Mouse (Mus musculus) activated CD4-positive, CD25-positive, alpha-beta regulatory T cell, adult 4 months (primary cell): ENCODE measurements around the gene Trappc11. TPM values are rescaled to one million over a fixed set of nuclear protein-coding genes. Genes with fewer than 3 reads are reported as not detected.

ENCODE experiments used
- ATAC-seq: one replicate; pipeline ENCODE4 v1.8.0; 2017
- polyA plus RNA-seq, 2 experiments: library from polyadenylated mRNA; unstranded; fragments of 100-300 nt; shearing (Covaris generic); gene quantifications; one replicate each; pipeline ENCODE4 v1.2.1; 2017

Gene Trappc11
- polyA plus RNA-seq = 10 to 100 TPM; 17.2 to 21.3 TPM

- peak; percentile 99 for ATAC-seq
Observed at GRCm38 (mm10) chr8:47533344-47534125, at the start of gene Trappc11, which contains the start of gene Rwdd4a. Trappc11 (minus strand) TSS chr8:47533470. Rwdd4a (plus strand) TSS chr8:47533664.

DNA sequence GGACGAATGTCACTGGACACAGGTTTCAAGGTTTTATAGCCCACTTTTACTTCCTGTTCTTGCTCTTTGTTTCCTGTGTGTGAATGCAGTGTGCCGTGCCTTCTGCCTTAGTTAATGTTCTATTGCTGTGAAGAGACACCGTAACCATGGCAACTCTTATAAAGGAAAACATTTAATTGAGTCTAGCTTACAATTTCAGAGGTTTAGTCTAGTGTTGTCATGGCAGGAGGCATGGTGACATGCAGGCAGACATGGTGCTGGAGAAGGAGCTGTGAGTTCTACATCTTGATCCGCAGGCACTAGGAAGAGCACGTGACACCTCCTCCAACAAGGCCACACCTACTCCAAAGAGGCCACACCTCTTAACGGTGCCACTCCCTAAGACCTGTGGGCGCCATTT lies 48.2 kb upstream of the Trappc11 start:
- no peak for ATAC-seq

GRCm38 (mm10) chr8:47573482-47573881 lies 40.2 kb upstream of the Trappc11 start:
- ATAC-seq = no peak

DNA sequence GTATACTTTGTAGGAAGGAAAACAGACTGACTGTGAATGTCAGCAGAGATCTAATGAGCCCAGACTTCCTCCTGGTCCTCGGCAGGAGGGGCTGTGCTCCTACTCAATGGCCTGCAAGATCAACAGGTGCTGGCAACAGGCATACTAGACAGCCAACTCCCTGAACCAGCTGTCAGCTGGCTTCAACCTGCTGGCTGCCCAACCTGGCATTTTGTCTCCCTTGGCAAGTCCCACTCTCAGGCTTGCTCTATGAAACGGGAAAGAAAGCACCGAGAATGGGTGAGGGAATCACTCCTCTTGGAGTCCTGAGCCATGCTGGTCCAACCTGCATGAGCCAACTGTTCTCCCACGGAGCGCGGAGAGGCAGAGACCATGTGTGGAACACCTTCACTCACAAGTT lies 36.9 kb upstream of the Trappc11 start:
- no peak for ATAC-seq

- ATAC-seq = no peak
Observed at GRCm38 (mm10) chr8:47568098-47568497, 34.8 kb upstream of the Trappc11 start.

DNA sequence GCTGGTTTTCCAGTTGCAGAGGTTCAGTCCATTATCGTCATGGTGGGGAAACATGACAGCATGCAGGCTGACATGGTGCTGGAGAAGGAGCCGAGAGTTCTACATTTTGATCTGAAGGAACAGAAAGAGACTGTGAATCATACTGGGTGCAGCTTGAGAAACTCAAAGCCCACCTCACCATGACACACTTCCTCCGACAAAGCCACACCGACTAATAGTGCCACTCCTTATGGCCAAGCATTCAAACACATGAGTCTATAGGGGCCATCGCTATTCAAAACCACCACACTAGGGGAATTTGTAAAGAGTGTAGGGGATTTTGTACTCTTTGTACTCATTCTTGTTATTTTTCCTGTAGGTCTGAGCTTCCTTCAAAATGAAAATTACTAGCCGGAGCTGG lies 33.3 kb upstream of the Trappc11 start:
- ATAC-seq = no peak

DNA sequence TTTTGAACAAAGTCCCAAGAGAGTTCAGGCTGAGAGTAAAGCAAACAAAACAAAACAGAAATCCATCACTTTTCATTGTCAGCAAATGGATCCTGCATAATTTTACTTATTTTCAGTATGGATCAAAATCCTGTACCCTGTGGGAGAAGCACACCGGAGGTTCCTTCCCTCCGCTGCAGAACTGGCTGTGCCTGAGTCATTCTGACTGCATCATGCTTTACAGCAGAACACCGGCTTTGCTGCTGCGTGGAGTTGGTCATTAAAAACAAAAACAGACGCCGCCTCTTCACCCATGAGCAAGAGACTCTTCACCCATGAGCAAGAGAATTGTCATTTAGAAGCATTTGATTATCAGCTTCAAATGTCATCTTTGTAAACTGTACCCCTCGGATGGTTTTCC lies 27.5 kb upstream of the Trappc11 start:
- no peak for ATAC-seq

DNA sequence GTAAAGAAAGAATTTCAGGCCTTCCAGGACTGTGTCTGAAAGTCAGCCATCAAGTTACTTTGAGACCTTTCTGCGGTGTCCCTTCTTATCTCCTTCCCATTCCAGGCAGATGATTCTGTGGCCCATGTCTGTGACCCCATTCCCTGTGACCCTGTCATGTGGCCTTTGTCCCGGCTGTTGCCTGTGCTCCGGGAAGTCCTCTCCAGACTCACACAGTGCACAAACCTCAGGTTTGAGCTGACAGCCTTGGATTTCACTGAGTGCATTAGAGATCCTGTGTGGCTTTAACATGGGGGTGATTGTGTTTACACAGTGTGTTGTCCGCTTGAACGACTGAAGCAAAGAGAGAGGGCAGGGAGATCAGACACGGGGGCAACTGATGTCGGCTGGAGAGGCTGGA lies 25.0 kb upstream of the Trappc11 start:
- no peak for ATAC-seq

GRCm38 (mm10) chr8:47556446-47556845 lies 23.2 kb upstream of the Trappc11 start:
- ATAC-seq = no peak

DNA sequence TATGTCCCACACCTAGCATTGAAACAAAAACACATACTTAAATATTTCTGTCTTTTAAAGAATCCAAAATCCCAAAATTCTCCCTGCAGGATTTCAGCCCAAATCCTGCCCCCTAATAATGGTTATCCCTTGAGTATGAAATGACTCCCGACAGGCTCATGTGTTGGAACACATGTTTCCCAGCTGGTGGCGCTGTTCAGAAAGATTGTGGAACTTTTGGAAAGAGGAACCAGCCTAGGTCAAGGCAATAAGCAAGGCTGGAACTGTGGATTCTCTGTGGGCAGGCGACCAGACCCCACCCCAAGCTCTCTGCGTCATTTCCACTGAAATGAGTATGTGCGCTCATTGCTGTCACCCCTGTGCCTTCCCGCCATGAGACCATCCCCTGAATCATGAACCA lies 20.3 kb upstream of the Trappc11 start:
- ATAC-seq = no peak

- ATAC-seq = no peak
Observed at GRCm38 (mm10) chr8:47547102-47547501, 13.8 kb upstream of the Trappc11 start.

- no peak for ATAC-seq
Observed at GRCm38 (mm10) chr8:47544094-47544493, 10.8 kb upstream of the Trappc11 start.

DNA sequence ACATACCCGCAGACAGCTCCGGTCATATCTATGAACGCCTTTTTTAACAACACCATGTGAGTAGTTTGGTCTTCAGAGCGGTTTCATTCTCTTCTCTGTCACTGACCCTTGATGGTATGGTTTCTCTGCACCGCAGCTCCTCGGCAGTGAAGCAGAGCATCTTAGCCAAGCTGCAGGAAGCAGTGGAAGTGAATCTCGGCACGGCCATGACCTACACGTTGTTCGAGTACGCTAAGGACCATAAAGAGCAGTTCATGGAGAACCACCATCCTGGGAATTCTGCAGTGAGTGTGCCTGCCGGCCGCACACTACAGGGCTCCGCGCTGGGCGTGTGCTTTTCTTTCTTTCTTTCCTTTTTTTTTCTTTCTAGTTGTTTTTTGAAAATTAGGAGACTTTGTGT lies 9.5 kb upstream of the Trappc11 start:
- ATAC-seq = no peak

- ATAC-seq = no peak
Observed at GRCm38 (mm10) chr8:47538323-47538722, 5.1 kb upstream of the Trappc11 start.

GRCm38 (mm10) chr8:47528094-47528493 lies 5.2 kb downstream of the Trappc11 start:
- ATAC-seq = no peak

- no peak for ATAC-seq
Observed at GRCm38 (mm10) chr8:47513601-47514000, 19.7 kb downstream of the Trappc11 start.

DNA sequence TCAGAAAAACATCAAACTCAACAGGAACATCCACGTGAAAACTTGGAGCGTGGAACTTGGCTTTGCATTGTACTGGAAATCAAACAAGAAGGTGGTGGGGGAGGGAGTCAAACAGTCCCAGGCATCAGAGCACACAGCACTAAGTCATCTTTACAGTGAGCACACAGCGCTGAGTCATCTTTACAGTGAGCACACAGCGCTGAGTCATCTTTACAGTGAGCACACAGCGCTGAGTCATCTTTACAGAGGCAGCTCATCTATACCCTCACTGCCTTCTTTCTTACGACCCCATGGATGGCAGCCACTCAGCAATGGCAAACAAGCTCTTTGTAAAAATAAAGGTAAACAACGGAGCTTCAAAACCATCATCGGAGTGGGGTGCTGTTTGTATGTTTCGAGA lies 22.3 kb downstream of the Trappc11 start:
- no peak for ATAC-seq

GRCm38 (mm10) chr8:47505431-47505830 lies 27.8 kb downstream of the Trappc11 start:
- no peak for ATAC-seq

DNA sequence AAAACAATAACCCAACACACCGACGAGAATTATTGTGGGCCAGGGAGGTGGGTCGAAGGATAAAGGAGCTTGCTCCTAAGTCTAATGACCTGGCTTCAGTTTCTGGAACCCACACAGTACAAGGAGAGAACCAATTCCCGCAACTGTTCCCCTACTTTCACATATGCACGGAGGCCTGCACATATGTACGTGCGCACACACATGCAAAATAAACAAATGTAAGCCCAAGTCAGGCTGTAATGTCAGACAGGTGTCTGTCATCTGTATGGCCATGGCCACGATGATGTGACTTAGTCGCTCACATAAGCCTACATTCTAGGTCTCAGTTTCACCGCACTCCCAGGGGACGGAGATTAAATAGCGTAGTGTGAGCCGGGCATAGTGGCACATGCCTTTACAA lies 30.7 kb downstream of the Trappc11 start:
- ATAC-seq = no peak

DNA sequence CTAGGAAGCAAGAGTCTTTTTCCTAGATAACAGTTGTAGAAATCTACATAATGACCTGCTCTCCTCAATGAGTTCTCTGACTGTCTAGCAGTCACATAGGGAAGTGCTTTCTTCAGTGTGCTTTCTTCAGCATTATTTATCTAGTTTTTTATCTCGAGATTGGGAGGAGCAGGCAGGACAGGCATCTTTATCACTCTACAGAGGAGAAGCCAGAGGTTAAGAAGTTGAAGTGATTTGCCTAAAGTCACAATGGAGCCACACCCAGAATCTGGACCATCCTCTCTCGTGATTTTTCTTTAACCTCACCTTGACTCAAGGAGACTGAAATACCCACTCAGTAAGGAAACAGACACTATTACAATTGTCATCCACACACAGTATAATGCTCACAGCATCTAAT lies 31.3 kb downstream of the Trappc11 start:
- ATAC-seq = no peak

- ATAC-seq = no peak
Observed at GRCm38 (mm10) chr8:47495428-47495827, 37.8 kb downstream of the Trappc11 start.

DNA sequence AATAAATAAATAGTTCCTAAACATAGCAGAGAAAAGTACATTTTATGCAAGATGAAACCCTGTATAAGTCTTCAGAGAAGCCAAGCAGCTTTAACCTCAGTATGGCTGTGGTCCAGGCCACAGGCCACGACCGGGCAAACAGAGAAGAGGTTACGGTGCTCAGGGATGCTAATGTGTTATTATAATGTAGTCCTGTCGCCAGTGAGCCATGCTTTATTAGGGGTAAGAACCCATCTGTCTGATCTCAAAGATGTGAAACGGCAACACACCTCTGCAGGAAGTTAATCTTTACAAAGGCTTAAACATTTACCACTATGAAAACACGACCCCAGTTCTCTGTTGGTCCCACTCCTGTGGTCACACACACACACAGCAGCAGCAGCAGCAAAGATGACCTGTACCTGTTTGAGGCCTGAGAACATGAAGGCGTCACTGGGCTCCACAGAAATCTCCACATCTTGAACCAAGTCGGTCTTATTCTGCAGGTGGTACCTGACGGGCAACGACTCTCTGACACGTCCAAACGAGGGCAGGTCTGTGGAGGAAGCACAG lies 38.6 kb downstream of the Trappc11 start:
- ATAC-seq = no peak

DNA sequence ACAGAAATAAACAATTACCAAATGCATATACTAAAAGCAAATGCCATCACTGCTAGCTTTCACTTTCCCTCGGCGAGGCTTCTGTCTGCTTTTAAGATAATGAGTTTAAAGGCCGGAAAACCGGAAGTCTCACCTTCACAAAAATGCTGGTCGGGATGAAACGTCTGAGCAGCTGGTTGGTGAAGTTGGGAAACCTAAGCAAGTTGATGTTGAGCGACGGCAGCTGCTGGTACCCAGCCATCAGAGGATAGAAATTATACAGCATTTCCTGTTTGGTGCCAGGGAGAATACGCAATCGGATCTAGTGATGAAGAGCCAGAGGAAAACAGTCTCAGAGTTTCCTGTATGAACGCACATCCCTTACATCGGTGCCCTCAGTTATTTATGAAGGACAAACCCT lies 40.2 kb downstream of the Trappc11 start:
- no peak for ATAC-seq

GRCm38 (mm10) chr8:47487231-47487630 lies 46.0 kb downstream of the Trappc11 start:
- no peak for ATAC-seq
